Mouse (Mus musculus) embryonic facial prominence, embryonic 11.5 days (tissue): ENCODE measurements around the gene Slc25a26. TPM values are rescaled to one million over a fixed set of nuclear protein-coding genes. Genes with fewer than 3 reads are reported as not detected.

Experiments
- ATAC-seq: fragments of 200-750 bp; cut with Nextera tagmentation; replicated peaks from 2 replicates; pipeline ENCODE4 v1.8.0; 2017; ENCODE audit warnings: low read depth; ENCODE audit not compliant: insufficient number of reproducible peaks, low FRiP score, low TSS enrichment
- DNase-seq: peaks from one replicate; pipeline ENCODE4 v3.0.0-alpha.2; 2015; ENCODE audit warnings: low spot score
- H3K27ac ChIP-seq: fragments of 300-500 bp; sonication (generic); replicated peaks from 2 replicates; pipeline ENCODE4 v1.5.1; 2014; ENCODE audit warnings: mild to moderate bottlenecking, low read depth, low read length, control low read depth
- H3K27me3 ChIP-seq: fragments of 300-500 bp; sonication (generic); 2 replicates; pipeline ENCODE4 v1.6.1; 2014; ENCODE audit warnings: mild to moderate bottlenecking, low read length, moderate library complexity, mixed read lengths; ENCODE audit not compliant: control insufficient read depth, insufficient read depth
- H3K36me3 ChIP-seq: fragments of 300-500 bp; sonication (generic); replicated peaks from 2 replicates; pipeline ENCODE4 v1.6.1; 2014; ENCODE audit warnings: low read depth, mild to moderate bottlenecking, low read length, moderate library complexity, mixed read lengths; ENCODE audit not compliant: control insufficient read depth, insufficient read depth
- H3K4me1 ChIP-seq: fragments of 300-500 bp; sonication (generic); 2 replicates; pipeline ENCODE4 v1.6.1; 2014; ENCODE audit warnings: low read length, mixed read lengths; ENCODE audit not compliant: control insufficient read depth, insufficient read depth
- H3K4me2 ChIP-seq: fragments of 300-500 bp; sonication (generic); 2 replicates; pipeline ENCODE4 v1.6.1; 2014; ENCODE audit warnings: low read depth, mild to moderate bottlenecking, control low read depth, low read length, moderate library complexity
- H3K4me3 ChIP-seq: fragments of 300-500 bp; sonication (generic); 2 replicates; pipeline ENCODE4 v1.5.1; 2014; ENCODE audit warnings: low read depth, low read length, control low read depth
- H3K9ac ChIP-seq: fragments of 300-500 bp; sonication (generic); replicated peaks from 2 replicates; pipeline ENCODE4 v1.6.1; 2014; ENCODE audit warnings: mild to moderate bottlenecking, control low read depth, low read length
- H3K9me3 ChIP-seq: fragments of 300-500 bp; sonication (generic); replicated peaks from 2 replicates; pipeline ENCODE4 v1.6.1; 2016; ENCODE audit warnings: mild to moderate bottlenecking, low read length, inconsistent platforms, mixed read lengths; ENCODE audit not compliant: control insufficient read depth
- WGBS: fragments of 180-500 bp; shearing (Covaris S2); extraction: QIAGEN DNeasy Blood & Tissue Kit; methylation state at CpG from one replicate; pipeline ENCODE4 v1.1.7; 2014; 5-methylcytosine and 5-hydroxymethylcytosine counted together
- polyA plus RNA-seq: library from polyadenylated mRNA; unstranded; fragments of >200 nt; fragmentation: Nextera tagmentation; extraction: Ambion mirVana; gene quantifications from 2 replicates; pipeline ENCODE4 v1.2.1, GENCODE M21; 2014

The Slc25a26 gene
- polyA plus RNA-seq, 1 experiment from 2014 or later, result 7.8 TPM

DNA sequence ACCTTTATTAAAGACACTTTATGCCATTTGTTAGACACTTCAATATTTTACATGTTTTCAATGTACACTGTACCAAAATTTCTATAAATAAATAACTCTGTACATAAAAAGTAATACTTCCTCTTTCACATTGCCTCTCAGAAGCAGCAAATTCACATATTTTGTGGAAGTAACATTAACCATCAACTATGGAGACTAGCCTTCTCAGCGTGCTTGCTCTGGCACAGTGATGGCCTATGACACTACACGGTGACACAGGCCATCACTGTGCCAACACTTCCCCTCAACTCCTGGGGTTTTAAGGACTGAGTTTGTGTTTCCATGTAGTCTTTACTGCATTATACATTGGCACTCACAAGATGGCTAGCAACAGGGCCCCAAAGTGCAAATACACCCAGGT, 104.4 kb downstream of the Slc25a26 start:
- DNase-seq (no peak), ATAC-seq (no peak)
- no peaks in the 10 kb centered on the region for H3K27me3 ChIP-seq
- H3K36me3 ChIP-seq, result no peaks in the 10 kb centered on the region; the same call in 1 of the 2 replicates
- 93% methylated on average over 2 of the region's 2 CpGs for WGBS
- H3K4me2 ChIP-seq, result no peak overlapping the region
- H3K4me1 ChIP-seq, result no peaks in the 10 kb centered on the region; the same call in 1 of the 2 replicates
- no peak overlapping the region for H3K27ac ChIP-seq
- H3K4me3 ChIP-seq, result no peak overlapping the region
- no peak overlapping the region for H3K9ac ChIP-seq
- no peaks in the 10 kb centered on the region for H3K9me3 ChIP-seq

DNA sequence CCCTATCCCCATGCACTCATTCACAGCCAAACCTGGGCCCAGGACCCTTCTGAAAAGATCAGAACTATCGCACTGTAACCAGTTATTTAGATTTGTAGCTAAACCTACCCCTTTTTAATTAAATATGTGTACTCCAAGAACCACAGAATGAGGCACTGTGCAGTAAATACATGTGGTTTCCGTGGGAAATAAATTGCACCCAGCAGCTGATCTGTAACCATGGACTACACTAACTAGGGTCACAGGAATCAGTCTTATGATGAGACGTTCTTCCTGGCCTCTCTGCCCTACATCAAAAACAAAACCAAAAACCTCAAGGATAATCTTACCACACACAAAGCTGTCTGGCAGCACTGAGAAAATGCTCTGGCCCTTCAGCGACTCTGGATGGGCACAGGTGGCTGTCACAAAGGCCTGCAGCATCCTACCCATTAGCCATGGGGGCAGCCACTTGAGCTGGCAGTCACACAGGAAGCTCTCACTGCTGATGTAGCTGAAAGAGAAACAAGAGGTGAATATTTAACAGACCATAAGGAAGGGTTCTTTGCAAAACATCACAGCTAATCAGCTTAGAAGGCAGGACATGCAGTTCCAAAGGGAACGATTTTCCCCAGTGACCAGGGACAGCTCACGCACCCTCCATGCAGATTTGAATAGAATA, 113.2 kb downstream of the Slc25a26 start:
- no peak overlapping the region for H3K9ac ChIP-seq
- peaks cover 5% of the 10 kb centered on the region for H3K36me3 ChIP-seq

DNA sequence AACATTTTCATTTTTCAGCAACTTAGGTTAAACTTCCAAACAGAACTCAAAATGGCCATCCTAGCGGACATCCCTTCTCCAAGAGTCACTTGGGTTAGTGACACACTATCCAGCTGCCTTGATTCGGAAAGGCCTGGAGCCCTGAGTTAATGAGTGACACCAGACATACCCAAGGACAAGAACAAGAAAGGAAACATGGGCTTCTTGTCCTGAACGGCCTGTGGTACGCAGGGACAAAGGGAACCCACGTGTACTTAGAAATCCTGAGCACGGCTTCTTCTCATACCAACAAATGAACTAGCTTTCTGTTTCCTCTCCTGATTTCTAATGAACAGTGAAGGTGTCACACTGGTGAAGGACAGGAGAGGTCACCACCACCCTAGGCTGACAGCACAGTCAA, 114.2 kb downstream of the Slc25a26 start:
- no peak for DNase-seq
- H3K27me3 ChIP-seq, result no peaks in the 10 kb centered on the region
- H3K36me3 ChIP-seq, result peaks cover 6% of the 10 kb centered on the region
- H3K4me1 ChIP-seq, result peaks cover 6% of the 10 kb centered on the region
- H3K9ac ChIP-seq, result no peak overlapping the region
- no peaks in the 10 kb centered on the region for H3K9me3 ChIP-seq
- H3K4me3 ChIP-seq, result no peak overlapping the region
- no peak for ATAC-seq
- WGBS, result 93% methylated on average over 6 of the region's 6 CpGs
- H3K4me2 ChIP-seq, result no peak overlapping the region
- no peak overlapping the region for H3K27ac ChIP-seq

More for the DNA sequence above, 113.2 kb downstream of the Slc25a26 start:
- Histone ChIP-seq H3K27me3 (no peaks in the 10 kb centered on the region), H3K4me2 (no peak overlapping the region), H3K4me3 (no peak overlapping the region), H3K9me3 (no peaks in the 10 kb centered on the region), H3K4me1 (peaks cover 6% of the 10 kb centered on the region), H3K27ac (no peak overlapping the region)
- ATAC-seq (no peak), DNase-seq (no peak)
- 65% methylated on average over 6 of the region's 6 CpGs for WGBS

DNA sequence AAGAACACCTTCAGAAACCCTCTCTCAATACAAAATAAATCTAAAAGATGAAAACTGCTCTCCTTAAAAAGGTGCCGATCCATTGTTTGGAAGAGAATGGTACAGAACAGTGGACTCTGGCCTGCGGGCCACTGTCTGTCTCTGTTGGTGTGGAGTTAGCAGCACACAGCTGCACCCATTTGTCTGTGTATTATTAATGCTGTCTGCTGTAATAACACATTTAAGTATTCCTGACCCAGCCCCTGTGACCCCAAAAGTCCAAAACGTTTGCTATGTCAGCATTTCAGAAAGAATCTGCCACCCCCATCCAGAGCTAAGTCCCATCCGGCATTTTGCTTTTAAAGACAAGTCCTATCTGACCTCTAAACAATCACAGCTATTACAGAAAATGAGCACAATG, 115.8 kb downstream of the Slc25a26 start:
- no peak for DNase-seq
- 66% methylated on average over 4 of the region's 4 CpGs for WGBS
- no peak for ATAC-seq
- H3K4me3 ChIP-seq, result no peak overlapping the region
- no peak overlapping the region for H3K27ac ChIP-seq
- H3K4me2 ChIP-seq, result no peak overlapping the region
- H3K36me3 ChIP-seq, result peaks cover 11% of the 10 kb centered on the region
- no peaks in the 10 kb centered on the region for H3K27me3 ChIP-seq
- no peak overlapping the region for H3K9ac ChIP-seq
- no peaks in the 10 kb centered on the region for H3K9me3 ChIP-seq
- H3K4me1 ChIP-seq, result peaks cover 6% of the 10 kb centered on the region

DNA sequence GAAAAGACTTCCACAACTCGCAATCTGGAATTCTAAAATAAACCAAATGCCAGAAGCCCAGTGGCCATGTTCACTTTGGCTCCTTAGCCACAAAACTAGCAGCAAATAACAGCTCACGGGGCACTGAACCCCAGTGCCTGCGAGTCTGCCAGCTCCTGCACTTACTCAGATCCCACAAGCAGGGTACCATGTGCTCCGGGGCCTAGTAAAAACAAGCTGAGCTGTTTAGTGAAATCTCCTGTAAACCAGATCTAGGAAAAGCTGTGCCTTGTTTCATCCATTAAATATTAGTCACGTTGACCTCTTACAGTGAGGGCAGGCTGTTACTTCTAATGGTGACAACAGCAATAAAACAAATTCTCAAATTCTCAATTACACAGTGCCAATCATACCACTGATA, 118.5 kb downstream of the Slc25a26 start:
- Histone ChIP-seq H3K9ac (no peak overlapping the region), H3K9me3 (no peaks in the 10 kb centered on the region), H3K36me3 (peaks cover 6% of the 10 kb centered on the region), H3K27ac (no peak overlapping the region), H3K4me1 (no peaks in the 10 kb centered on the region), H3K4me3 (no peak overlapping the region), H3K27me3 (no peaks in the 10 kb centered on the region), H3K4me2 (no peak overlapping the region)
- no peak for ATAC-seq
- DNase-seq, result no peak
- 81% methylated on average over 5 of the region's 5 CpGs for WGBS

DNA sequence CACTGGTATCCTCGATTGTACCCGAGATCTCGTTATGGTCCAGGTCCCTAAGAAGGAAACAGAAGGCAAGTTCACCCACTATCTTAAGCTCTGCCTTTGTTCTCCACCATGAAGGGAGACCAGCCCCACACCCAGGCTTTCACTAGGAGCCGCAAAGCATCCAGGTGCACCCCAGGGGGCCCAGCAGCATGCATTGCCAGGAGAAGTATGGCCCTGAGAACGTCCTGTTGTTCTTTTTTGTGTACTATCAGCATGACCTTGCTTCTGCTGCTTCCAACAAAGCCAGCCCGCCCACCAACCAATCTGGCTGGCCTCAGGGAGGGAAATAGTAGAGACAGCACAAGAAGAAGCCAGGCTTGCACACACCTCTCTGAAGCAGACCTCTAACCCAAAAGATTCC, 120.2 kb downstream of the Slc25a26 start:
- no peaks in the 10 kb centered on the region for H3K9me3 ChIP-seq
- H3K27ac ChIP-seq, result no peak overlapping the region
- DNase-seq, result no peak
- peaks cover 6% of the 10 kb centered on the region for H3K36me3 ChIP-seq
- no peaks in the 10 kb centered on the region for H3K4me1 ChIP-seq
- H3K4me2 ChIP-seq, result no peak overlapping the region
- ATAC-seq, result no peak
- no peak overlapping the region for H3K4me3 ChIP-seq
- 80% methylated on average over 6 of the region's 6 CpGs for WGBS
- no peaks in the 10 kb centered on the region for H3K27me3 ChIP-seq
- no peak overlapping the region for H3K9ac ChIP-seq

DNA sequence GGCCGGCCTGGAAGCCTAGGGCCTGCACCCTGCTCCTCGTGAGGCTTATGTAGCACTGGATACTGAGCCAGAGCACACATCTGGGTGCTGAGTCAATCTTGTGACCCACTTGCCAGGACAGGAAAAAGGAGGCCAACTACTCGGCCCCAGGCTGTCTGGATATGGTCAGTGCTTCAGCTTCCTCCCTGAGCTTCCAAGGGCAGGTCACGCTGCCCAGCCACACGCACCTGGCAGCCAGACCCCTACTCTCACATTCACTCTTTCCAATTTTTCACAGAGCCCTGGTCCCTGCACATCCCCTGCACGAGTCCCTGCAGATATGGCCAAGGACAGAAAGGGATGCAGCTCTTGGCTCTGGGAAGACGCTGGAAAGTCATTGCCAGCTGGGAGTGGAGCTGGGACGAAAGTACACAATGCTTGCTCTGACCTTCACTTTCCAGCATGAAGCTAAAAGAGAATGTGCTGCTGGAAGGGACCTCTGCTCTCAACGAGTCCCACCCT, 120.7 kb downstream of the Slc25a26 start:
- no peaks in the 10 kb centered on the region for H3K27me3 ChIP-seq
- ATAC-seq (no peak), DNase-seq (no peak)
- no peak overlapping the region for H3K9ac ChIP-seq
- peaks cover 6% of the 10 kb centered on the region for H3K36me3 ChIP-seq
- no peak overlapping the region for H3K27ac ChIP-seq
- no peaks in the 10 kb centered on the region for H3K4me1 ChIP-seq
- H3K4me2 ChIP-seq, result no peak overlapping the region
- WGBS, result 71% methylated on average over 9 of the region's 9 CpGs
- no peak overlapping the region for H3K4me3 ChIP-seq
- H3K9me3 ChIP-seq, result no peaks in the 10 kb centered on the region

DNA sequence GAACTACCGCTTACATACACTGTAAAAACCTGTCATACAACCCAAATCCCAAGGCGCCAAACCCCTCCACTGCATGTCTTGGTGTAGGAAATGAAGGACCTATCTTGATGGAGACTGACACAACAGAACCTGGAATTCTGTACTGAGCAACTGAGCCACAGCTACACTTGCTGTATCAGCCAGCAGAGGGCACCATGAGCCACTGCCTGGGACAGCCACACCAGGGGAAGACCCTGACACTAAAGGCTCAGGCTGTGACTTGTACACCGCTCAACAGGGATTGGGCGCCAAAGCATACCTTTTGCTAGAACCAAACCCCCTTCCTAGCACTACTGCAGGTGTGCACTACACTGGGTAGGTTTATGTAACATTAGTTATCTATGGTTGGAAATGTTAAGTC, 122.9 kb downstream of the Slc25a26 start:
- WGBS, result 85% methylated on average over 4 of the region's 4 CpGs
- DNase-seq, result peak; percentile 71
- Histone ChIP-seq H3K9ac (no peak overlapping the region), H3K4me1 (no peaks in the 10 kb centered on the region; the same call in 1 of the 2 replicates), H3K4me2 (no peak overlapping the region), H3K4me3 (no peak overlapping the region), H3K9me3 (no peaks in the 10 kb centered on the region), H3K27ac (no peak overlapping the region), H3K27me3 (no peaks in the 10 kb centered on the region), H3K36me3 (peaks cover 6% of the 10 kb centered on the region)
- no peak; the same call in 1 of the 2 replicates for ATAC-seq
